Mouse (Mus musculus) olfactory bulb, adult 2 months (tissue): ENCODE results near the gene Rufy3.

Experiments
- CTCF ChIP-seq: fragments of 200-500 bp; IDR thresholded peaks from 2 replicates; pipeline ENCODE4 v1.5.1; 2012; ENCODE audit warnings: low read depth, mild to moderate bottlenecking, low read length, moderate library complexity; ENCODE audit not compliant: insufficient read depth
- POLR2A ChIP-seq: fragments of 200-500 bp; IDR thresholded peaks from 2 replicates; pipeline ENCODE4 v1.6.1; 2012; ENCODE audit warnings: mild to moderate bottlenecking, low read depth, low read length, moderate library complexity; ENCODE audit not compliant: insufficient read depth

- no peak for TF ChIP-seq CTCF
- no peak for TF ChIP-seq POLR2A
These were observed 62.7 kb downstream of the Rufy3 start for GRCm38 (mm10) chr5:88627545-88627944.
